Mouse (Mus musculus) C2C12 (cell line): ENCODE measurements at regions not wholly inside any gene's neighbourhood (a gene's known extent, or its start where the extent isn't known, plus 50 kb on each side); places are given as distances from the start of the nearest gene placed in this dataset.
"Not testable (repeated sequence)": the region's sequence is repeated elsewhere in the genome, so short reads cannot be mapped to it uniquely, and the experiment has no call there.

Source experiments
- H3K27me3 ChIP-seq: one replicate; pipeline ENCODE4 v1.6.1; 2011; ENCODE audit not compliant: control insufficient read depth, insufficient read depth, insufficient read length
- H3K36me3 ChIP-seq: one replicate; pipeline ENCODE4 v1.6.1; 2011; ENCODE audit not compliant: control insufficient read depth, insufficient read depth
- H3K4me3 ChIP-seq: one replicate; pipeline ENCODE4 v1.5.1; 2011; ENCODE audit warnings: mild to moderate bottlenecking, control low read depth; ENCODE audit not compliant: poor library complexity, insufficient read depth, severe bottlenecking
- H3K79me2 ChIP-seq: one replicate; pipeline ENCODE4 v1.6.1; 2011; ENCODE audit not compliant: control insufficient read depth, insufficient read depth
- H3K79me3 ChIP-seq: one replicate; pipeline ENCODE4 v1.6.1; 2011; ENCODE audit warnings: low read depth, control low read depth
- H3ac ChIP-seq: one replicate; pipeline ENCODE3; 2011; ENCODE audit warnings: low read depth; ENCODE audit not compliant: control insufficient read depth, insufficient read length
- CEBPB ChIP-seq: IDR thresholded peaks from one replicate; pipeline ENCODE4 v1.6.1; 2011; ENCODE audit warnings: low read depth, mild to moderate bottlenecking, control low read depth, moderate library complexity
- CTCF ChIP-seq: IDR thresholded peaks from one replicate; pipeline ENCODE4 v1.5.1; 2011; ENCODE audit not compliant: control insufficient read depth, insufficient read depth, insufficient read length
- FOSL1 ChIP-seq: IDR thresholded peaks from one replicate; pipeline ENCODE4 v1.8.0; 2011; ENCODE audit warnings: mild to moderate bottlenecking, low read length; ENCODE audit not compliant: poor library complexity, insufficient read depth, severe bottlenecking
- MAX ChIP-seq: IDR thresholded peaks from one replicate; pipeline ENCODE4 v1.6.1; 2011; ENCODE audit warnings: mild to moderate bottlenecking, control low read depth
- MYOD1 ChIP-seq: IDR thresholded peaks from one replicate; pipeline ENCODE4 v1.6.1; 2011; ENCODE audit warnings: low read depth; ENCODE audit not compliant: control insufficient read depth, insufficient read length
- MYOG ChIP-seq: IDR thresholded peaks from one replicate; pipeline ENCODE4 v1.6.1; 2011; ENCODE audit not compliant: control insufficient read depth, insufficient read length; ENCODE audit errors: extremely low read depth
- USF1 ChIP-seq: IDR thresholded peaks from one replicate; pipeline ENCODE4 v1.6.1; 2011; ENCODE audit warnings: low read depth, mild to moderate bottlenecking, control low read depth, moderate library complexity

- H3K36me3 ChIP-seq, result no peaks in the 10 kb centered on the region
- no peaks in the 10 kb centered on the region for H3K79me2 ChIP-seq
- H3K79me3 ChIP-seq, result no peaks in the 10 kb centered on the region
- no peak overlapping the region for H3ac ChIP-seq
- no peaks in the 10 kb centered on the region for H3K27me3 ChIP-seq
- no peak overlapping the region for H3K4me3 ChIP-seq
- TF ChIP-seq CTCF (no peak), CEBPB (no peak), USF1 (no peak), MYOG (no peak), MYOD1 (no peak), MAX (no peak), FOSL1 (no peak)
Observed at GRCm38 (mm10) chr14:33708298-33708665, 119.3 kb downstream of the Ptpn20 start.

- Histone ChIP-seq H3K4me3 (no peak overlapping the region), H3ac (no peak overlapping the region), H3K79me2 (no peaks in the 10 kb centered on the region), H3K79me3 (no peaks in the 10 kb centered on the region), H3K36me3 (no peaks in the 10 kb centered on the region), H3K27me3 (no peaks in the 10 kb centered on the region)
- TF ChIP-seq MYOD1 (no peak), CTCF (no peak), MYOG (no peak), USF1 (no peak), FOSL1 (no peak), CEBPB (no peak), MAX (no peak)
Observed at GRCm38 (mm10) chr14:33712458-33712857, 123.5 kb downstream of the Ptpn20 start.

GRCm38 (mm10) chr14:33719651-33720050, 130.6 kb downstream of the Ptpn20 start:
- H3K79me2 ChIP-seq, result no peaks in the 10 kb centered on the region
- peaks cover 8% of the 10 kb centered on the region for H3K27me3 ChIP-seq
- TF ChIP-seq FOSL1 (no peak), MAX (no peak), CTCF (no peak), MYOD1 (no peak), USF1 (no peak), CEBPB (no peak), MYOG (no peak)
- no peak overlapping the region for H3K4me3 ChIP-seq
- H3ac ChIP-seq, result no peak overlapping the region
- H3K36me3 ChIP-seq, result no peaks in the 10 kb centered on the region
- H3K79me3 ChIP-seq, result no peaks in the 10 kb centered on the region

GRCm38 (mm10) chr14:33722379-33723145, 133.6 kb downstream of the Ptpn20 start:
- not testable (repeated sequence) for H3K4me3 ChIP-seq, H3ac ChIP-seq, H3K79me2 ChIP-seq, H3K79me3 ChIP-seq, H3K36me3 ChIP-seq
- H3K27me3 ChIP-seq, result peaks cover 14% of the 10 kb centered on the region

GRCm38 (mm10) chr14:33726500-33726899, 137.5 kb downstream of the Ptpn20 start:
- H3K79me3 ChIP-seq, result no peaks in the 10 kb centered on the region
- H3ac ChIP-seq, result no peak overlapping the region
- TF ChIP-seq MYOG (no peak), MAX (no peak), CTCF (no peak), FOSL1 (no peak), CEBPB (no peak), USF1 (no peak), MYOD1 (no peak)
- H3K27me3 ChIP-seq, result peaks cover 13% of the 10 kb centered on the region
- H3K36me3 ChIP-seq, result no peaks in the 10 kb centered on the region
- H3K79me2 ChIP-seq, result no peaks in the 10 kb centered on the region
- no peak overlapping the region for H3K4me3 ChIP-seq

- H3K36me3 ChIP-seq, result no peaks in the 10 kb centered on the region
- no peak overlapping the region for H3K4me3 ChIP-seq
- peaks cover 13% of the 10 kb centered on the region for H3K27me3 ChIP-seq
- H3ac ChIP-seq, result no peak overlapping the region
- H3K79me2 ChIP-seq, result no peaks in the 10 kb centered on the region
- TF ChIP-seq MYOD1 (no peak), FOSL1 (no peak), USF1 (no peak), CTCF (no peak), MYOG (no peak), CEBPB (no peak), MAX (no peak)
- no peaks in the 10 kb centered on the region for H3K79me3 ChIP-seq
Observed at GRCm38 (mm10) chr14:33729115-33729884, 140.3 kb downstream of the Ptpn20 start.
